Mouse (Mus musculus) forebrain, embryonic 15.5 days (tissue): Measurements from ENCODE around the gene Plxdc1. TPM values are rescaled to one million over a fixed set of nuclear protein-coding genes. Genes with fewer than 3 reads are reported as not detected.

Experiments used
- ATAC-seq: fragments of 200-750 bp; cut with Nextera tagmentation; replicated peaks from 2 replicates; pipeline ENCODE4 v1.8.0; 2017; ENCODE audit warnings: mild to moderate bottlenecking, moderate TSS enrichment, moderate library complexity
- H3K27ac ChIP-seq: fragments of 300-500 bp; sonication (generic); replicated peaks from 2 replicates; pipeline ENCODE4 v1.5.1; 2015; ENCODE audit warnings: mild to moderate bottlenecking, inconsistent platforms
- H3K27me3 ChIP-seq: fragments of 300-500 bp; sonication (generic); 2 replicates; pipeline ENCODE4 v1.6.1; 2015; ENCODE audit warnings: inconsistent platforms
- H3K36me3 ChIP-seq: fragments of 300-500 bp; sonication (generic); 2 replicates; pipeline ENCODE4 v1.6.1; 2015; ENCODE audit warnings: mild to moderate bottlenecking, inconsistent platforms
- H3K4me1 ChIP-seq: fragments of 300-500 bp; sonication (generic); 2 replicates; pipeline ENCODE4 v1.6.1; 2015; ENCODE audit warnings: inconsistent platforms
- H3K4me2 ChIP-seq: fragments of 300-500 bp; sonication (generic); replicated peaks from 2 replicates; pipeline ENCODE4 v1.6.1; 2015; ENCODE audit warnings: mild to moderate bottlenecking, inconsistent platforms
- H3K4me3 ChIP-seq: fragments of 300-500 bp; sonication (generic); 2 replicates; pipeline ENCODE4 v1.5.1; 2015; ENCODE audit warnings: mild to moderate bottlenecking, inconsistent platforms
- H3K9ac ChIP-seq: fragments of 300-500 bp; sonication (generic); replicated peaks from 2 replicates; pipeline ENCODE4 v1.6.1; 2015; ENCODE audit warnings: mild to moderate bottlenecking, inconsistent platforms
- H3K9me3 ChIP-seq: fragments of 300-500 bp; sonication (generic); 2 replicates; pipeline ENCODE4 v1.6.1; 2016; ENCODE audit warnings: inconsistent platforms
- WGBS: fragments of 180-500 bp; shearing (Covaris S2); methylation state at CpG from one replicate; pipeline ENCODE4 v1.1.7; 2015; ENCODE audit warnings: mixed read lengths; 5-methylcytosine and 5-hydroxymethylcytosine counted together
- polyA plus RNA-seq: library from polyadenylated mRNA; unstranded; fragments of >200 nt; fragmentation: Nextera tagmentation; extraction: Ambion mirVana; gene quantifications from 2 replicates; pipeline ENCODE4 v1.2.1, GENCODE M21; 2015

The Plxdc1 gene
- polyA plus RNA-seq, 1 experiment from 2014 or later, result 0.65 TPM

GRCm38 (mm10) chr11:97982721-97983120 lies 3.5 kb downstream of the Plxdc1 start:
- Histone ChIP-seq H3K36me3 (no peaks in the 10 kb centered on the region), H3K4me1 (peaks cover 18% of the 10 kb centered on the region), H3K27me3 (peaks cover 30% of the 10 kb centered on the region), H3K9me3 (no peaks in the 10 kb centered on the region), H3K9ac (no peak overlapping the region), H3K27ac (no peak overlapping the region), H3K4me3 (no peak overlapping the region), H3K4me2 (no peak overlapping the region)
- no peak for ATAC-seq
- WGBS, result 89% methylated on average over 9 of the region's 9 CpGs

- no peaks in the 10 kb centered on the region for H3K4me1 ChIP-seq
- no peak for ATAC-seq
- no peaks in the 10 kb centered on the region for H3K36me3 ChIP-seq
- no peaks in the 10 kb centered on the region for H3K9me3 ChIP-seq
- no peak overlapping the region for H3K27ac ChIP-seq
- no peak overlapping the region for H3K9ac ChIP-seq
- 71% methylated on average over 9 of the region's 9 CpGs for whole genome bisulfite sequencing
- H3K27me3 ChIP-seq, result peaks cover 16% of the 10 kb centered on the region
- no peak overlapping the region for H3K4me3 ChIP-seq
- H3K4me2 ChIP-seq, result no peak overlapping the region
Measured at GRCm38 (mm10) chr11:97980531-97980966, 5.7 kb downstream of the Plxdc1 start.

GRCm38 (mm10) chr11:97979824-97980495 lies 6.3 kb downstream of the Plxdc1 start:
- no peak for ATAC-seq
- WGBS, result 69% methylated on average over 10 of the region's 10 CpGs

GRCm38 (mm10) chr11:97978392-97978791 lies 7.9 kb downstream of the Plxdc1 start:
- Histone ChIP-seq H3K9ac (no peak overlapping the region), H3K36me3 (no peaks in the 10 kb centered on the region), H3K27me3 (no peaks in the 10 kb centered on the region), H3K27ac (no peak overlapping the region), H3K4me2 (no peak overlapping the region), H3K4me3 (no peak overlapping the region), H3K9me3 (no peaks in the 10 kb centered on the region), H3K4me1 (no peaks in the 10 kb centered on the region)
- 87% methylated on average over 13 of the region's 13 CpGs for WGBS
- ATAC-seq, result no peak

More at GRCm38 (mm10) chr11:97979824-97980495, 6.3 kb downstream of the Plxdc1 start:
- Histone ChIP-seq H3K36me3 (no peaks in the 10 kb centered on the region), H3K9me3 (no peaks in the 10 kb centered on the region), H3K27ac (no peak overlapping the region), H3K27me3 (peaks cover 10% of the 10 kb centered on the region), H3K4me2 (no peak overlapping the region), H3K4me1 (no peaks in the 10 kb centered on the region), H3K4me3 (no peak overlapping the region), H3K9ac (no peak overlapping the region)

- H3K4me3 ChIP-seq, result no peak overlapping the region
- WGBS, result 80% methylated on average over 5 of the region's 5 CpGs
Measured at GRCm38 (mm10) chr11:97977797-97978196, 8.4 kb downstream of the Plxdc1 start.

GRCm38 (mm10) chr11:97974746-97975145 lies 11.5 kb downstream of the Plxdc1 start:
- Histone ChIP-seq H3K9me3 (no peaks in the 10 kb centered on the region), H3K4me2 (no peak overlapping the region), H3K27me3 (no peaks in the 10 kb centered on the region), H3K27ac (no peak overlapping the region), H3K4me3 (no peak overlapping the region), H3K9ac (no peak overlapping the region), H3K36me3 (no peaks in the 10 kb centered on the region), H3K4me1 (peaks cover 5% of the 10 kb centered on the region; the same call in 1 of the 2 replicates)
- WGBS, result 86% methylated on average over 5 of the region's 5 CpGs
- no peak for ATAC-seq

More at GRCm38 (mm10) chr11:97977797-97978196, 8.4 kb downstream of the Plxdc1 start:
- Histone ChIP-seq H3K4me1 (no peaks in the 10 kb centered on the region), H3K36me3 (no peaks in the 10 kb centered on the region), H3K4me2 (no peak overlapping the region), H3K27ac (no peak overlapping the region), H3K9me3 (no peaks in the 10 kb centered on the region), H3K27me3 (no peaks in the 10 kb centered on the region), H3K9ac (no peak overlapping the region)
- no peak for ATAC-seq

- no peak overlapping the region for H3K27ac ChIP-seq
- no peak overlapping the region for H3K4me2 ChIP-seq
- H3K4me1 ChIP-seq, result peaks cover 5% of the 10 kb centered on the region; the same call in 1 of the 2 replicates
- H3K9ac ChIP-seq, result no peak overlapping the region
- ATAC-seq, result no peak
- no peaks in the 10 kb centered on the region for H3K27me3 ChIP-seq
- 90% methylated on average over 5 of the region's 5 CpGs for WGBS
- H3K4me3 ChIP-seq, result no peak overlapping the region
- no peaks in the 10 kb centered on the region for H3K9me3 ChIP-seq
- no peaks in the 10 kb centered on the region for H3K36me3 ChIP-seq
Measured at GRCm38 (mm10) chr11:97974141-97974540, 12.1 kb downstream of the Plxdc1 start.

- no peak overlapping the region for H3K4me2 ChIP-seq
- no peak for ATAC-seq
- H3K9ac ChIP-seq, result no peak overlapping the region
- peaks cover 5% of the 10 kb centered on the region; the same call in 1 of the 2 replicates for H3K4me1 ChIP-seq
- H3K27ac ChIP-seq, result no peak overlapping the region
- no peak overlapping the region for H3K4me3 ChIP-seq
- H3K27me3 ChIP-seq, result no peaks in the 10 kb centered on the region
- no peaks in the 10 kb centered on the region for H3K36me3 ChIP-seq
- H3K9me3 ChIP-seq, result no peaks in the 10 kb centered on the region
- WGBS, result 70% methylated on average over 2 of the region's 2 CpGs
Measured at GRCm38 (mm10) chr11:97972434-97972833, 13.8 kb downstream of the Plxdc1 start.

GRCm38 (mm10) chr11:97971232-97971631 lies 15.0 kb downstream of the Plxdc1 start:
- H3K36me3 ChIP-seq, result no peaks in the 10 kb centered on the region
- no peak overlapping the region for H3K9ac ChIP-seq
- H3K4me3 ChIP-seq, result no peak overlapping the region
- ATAC-seq, result no peak
- H3K27me3 ChIP-seq, result no peaks in the 10 kb centered on the region
- H3K4me2 ChIP-seq, result no peak overlapping the region
- no peaks in the 10 kb centered on the region for H3K9me3 ChIP-seq
- 34% methylated on average over 7 of the region's 7 CpGs for WGBS
- H3K4me1 ChIP-seq, result peaks cover 5% of the 10 kb centered on the region; the same call in 1 of the 2 replicates
- 0 out of 2 replicates have a peak overlapping the region, but pooled peaks have one; percentile 3 for H3K27ac ChIP-seq

GRCm38 (mm10) chr11:97970771-97971170 lies 15.5 kb downstream of the Plxdc1 start:
- Histone ChIP-seq H3K36me3 (no peaks in the 10 kb centered on the region), H3K4me1 (peaks cover 5% of the 10 kb centered on the region; the same call in 1 of the 2 replicates), H3K9me3 (no peaks in the 10 kb centered on the region), H3K4me3 (no peak overlapping the region), H3K9ac (no peak overlapping the region), H3K27ac (0 out of 2 replicates have a peak overlapping the region, but pooled peaks have one; percentile 3), H3K4me2 (no peak overlapping the region), H3K27me3 (no peaks in the 10 kb centered on the region)
- ATAC-seq, result no peak
- 87% methylated on average over 7 of the region's 7 CpGs for WGBS

GRCm38 (mm10) chr11:97968385-97968784 lies 17.9 kb downstream of the Plxdc1 start:
- H3K36me3 ChIP-seq, result no peaks in the 10 kb centered on the region
- 85% methylated on average over 5 of the region's 5 CpGs for WGBS
- H3K27ac ChIP-seq, result no peak overlapping the region
- ATAC-seq, result no peak
- H3K9ac ChIP-seq, result no peak overlapping the region
- no peaks in the 10 kb centered on the region for H3K27me3 ChIP-seq
- no peaks in the 10 kb centered on the region for H3K9me3 ChIP-seq
- H3K4me3 ChIP-seq, result no peak overlapping the region
- peaks cover 5% of the 10 kb centered on the region; the same call in 1 of the 2 replicates for H3K4me1 ChIP-seq
- H3K4me2 ChIP-seq, result no peak overlapping the region

- Histone ChIP-seq H3K9ac (no peak overlapping the region), H3K27ac (no peak overlapping the region), H3K4me3 (no peak overlapping the region), H3K9me3 (no peaks in the 10 kb centered on the region), H3K4me2 (no peak overlapping the region), H3K4me1 (peaks cover 5% of the 10 kb centered on the region; the same call in 1 of the 2 replicates), H3K27me3 (no peaks in the 10 kb centered on the region), H3K36me3 (no peaks in the 10 kb centered on the region)
- WGBS, result 21% methylated on average over 2 of the region's 2 CpGs
- no peak for ATAC-seq
Measured at GRCm38 (mm10) chr11:97967114-97967513, 19.1 kb downstream of the Plxdc1 start.
